Mouse (Mus musculus) CH12.LX (cell line): Measurements from ENCODE around the gene Irak4. TPM values are rescaled to one million over a fixed set of nuclear protein-coding genes. Genes with fewer than 3 reads are reported as not detected.

Experiments
- DNase-seq: peaks from one replicate; pipeline ENCODE4 v3.0.0-alpha.2; 2013; ENCODE audit errors: extremely low read depth
- H3K27ac ChIP-seq: 2 replicates; pipeline ENCODE4 v1.5.1; 2012; ENCODE audit warnings: low read depth, mild to moderate bottlenecking, control low read depth, moderate library complexity; ENCODE audit not compliant: insufficient read depth
- H3K27me3 ChIP-seq: replicated peaks from 2 replicates; pipeline ENCODE3; 2012; ENCODE audit warnings: inconsistent platforms
- H3K36me3 ChIP-seq, 2 experiments: replicated peaks in 1 of 2; 2 replicates each; pipeline versions ENCODE3 to v1.6.1; 2012; ENCODE audit warnings: inconsistent platforms in 1 of 2, low read length in 1 of 2, mild to moderate bottlenecking in 1 of 2, mixed read lengths in 1 of 2, moderate library complexity in 1 of 2; ENCODE audit not compliant: control insufficient read depth in 1 of 2, insufficient read depth in 1 of 2
- H3K4me1 ChIP-seq, 2 experiments: 2 replicates each; pipeline ENCODE4 v1.6.1; 2012; ENCODE audit warnings: inconsistent platforms in 1 of 2, moderate library complexity in 1 of 2; ENCODE audit not compliant: insufficient read depth in 2 of 2, control insufficient read depth in 1 of 2
- H3K4me2 ChIP-seq: 2 replicates; pipeline ENCODE4 v1.6.1; 2012; ENCODE audit warnings: low read depth, mild to moderate bottlenecking, control low read depth; ENCODE audit not compliant: poor library complexity, insufficient read depth, severe bottlenecking
- H3K4me3 ChIP-seq, 3 experiments: fragments of 150-350 bp in 1 of 3; sonication (generic) in 1 of 3; replicated peaks in 1 of 3; 2 replicates each; pipeline versions ENCODE3 to v1.5.1; 2011 to 2012; ENCODE audit warnings: low read depth in 2 of 3, low read length in 2 of 3, mild to moderate bottlenecking in 2 of 3, moderate library complexity in 2 of 3, control low read depth in 1 of 3, improper control_type of control experiment in 1 of 3, inconsistent platforms in 1 of 3, mixed read lengths in 1 of 3; ENCODE audit not compliant: poor library complexity in 1 of 3
- H3K79me2 ChIP-seq: replicated peaks from 2 replicates; pipeline ENCODE4 v1.6.1; 2012; ENCODE audit warnings: mild to moderate bottlenecking, moderate library complexity; ENCODE audit not compliant: control insufficient read depth, poor library complexity, insufficient read depth, severe bottlenecking; ENCODE audit errors: extremely low read depth
- H3K9ac ChIP-seq: 2 replicates; pipeline ENCODE4 v1.6.1; 2012; ENCODE audit warnings: low read depth, mild to moderate bottlenecking, control low read depth, moderate library complexity; ENCODE audit not compliant: insufficient read depth
- H3K9me3 ChIP-seq: replicated peaks from 2 replicates; pipeline ENCODE3; 2012; ENCODE audit warnings: low read length, inconsistent platforms, mixed read lengths
- BHLHE40 ChIP-seq: IDR thresholded peaks from 2 replicates; pipeline ENCODE4 v1.6.1; 2011; ENCODE audit warnings: mild to moderate bottlenecking, low read depth, low read length, improper control_type of control experiment
- CHD2 ChIP-seq: IDR thresholded peaks from 2 replicates; pipeline ENCODE4 v1.6.1; 2011; ENCODE audit warnings: low read length, improper control_type of control experiment
- E2F4 ChIP-seq: IDR thresholded peaks from 2 replicates; pipeline ENCODE4 v1.6.1; 2011; ENCODE audit warnings: low read depth, low read length, improper control_type of control experiment; ENCODE audit not compliant: insufficient replicate concordance
- ELF1 ChIP-seq: IDR thresholded peaks from 2 replicates; pipeline ENCODE4 v1.6.1; 2014; ENCODE audit warnings: low read depth, mild to moderate bottlenecking, inconsistent platforms, low read length, improper control_type of control experiment
- ETS1 ChIP-seq: conservative IDR thresholded peaks from 2 replicates; pipeline ENCODE4 v1.6.1; 2012; ENCODE audit warnings: low read depth, mild to moderate bottlenecking, inconsistent platforms, low read length, improper control_type of control experiment, moderate library complexity
- HCFC1 ChIP-seq: IDR thresholded peaks from 2 replicates; pipeline ENCODE4 v1.6.1; 2012; ENCODE audit warnings: low read depth, mild to moderate bottlenecking, inconsistent platforms, low read length, improper control_type of control experiment
- IRF4 ChIP-seq: IDR thresholded peaks from 2 replicates; pipeline ENCODE4 v1.6.1; 2014; ENCODE audit warnings: low read depth, mild to moderate bottlenecking, inconsistent platforms, low read length, improper control_type of control experiment
- JUN ChIP-seq: IDR thresholded peaks from 2 replicates; pipeline ENCODE4 v1.6.1; 2011; ENCODE audit warnings: low read depth, mild to moderate bottlenecking, low read length, improper control_type of control experiment, moderate library complexity; ENCODE audit not compliant: insufficient read depth
- KAT2A ChIP-seq: IDR thresholded peaks from 2 replicates; pipeline ENCODE4 v1.6.1; 2012; ENCODE audit warnings: low read length, improper control_type of control experiment, inconsistent platforms; ENCODE audit not compliant: insufficient replicate concordance
- MAFK ChIP-seq: IDR thresholded peaks from 2 replicates; pipeline ENCODE4 v1.6.1; 2011; ENCODE audit warnings: low read length, improper control_type of control experiment; ENCODE audit not compliant: insufficient replicate concordance
- MAZ ChIP-seq: IDR thresholded peaks from 2 replicates; pipeline ENCODE4 v1.6.1; 2012; ENCODE audit warnings: low read depth, mild to moderate bottlenecking, inconsistent platforms, low read length, improper control_type of control experiment, moderate library complexity
- MXI1 ChIP-seq: IDR thresholded peaks from 2 replicates; pipeline ENCODE4 v1.6.1; 2011; ENCODE audit warnings: mild to moderate bottlenecking, low read depth, low read length, improper control_type of control experiment
- MYC ChIP-seq: IDR thresholded peaks from 2 replicates; pipeline ENCODE4 v1.6.1; 2011; ENCODE audit warnings: low read depth, mild to moderate bottlenecking, improper control_type of control experiment, low read length
- NRF1 ChIP-seq: IDR thresholded peaks from 2 replicates; pipeline ENCODE4 v1.6.1; 2014; ENCODE audit warnings: low read depth, mild to moderate bottlenecking, inconsistent platforms, low read length, improper control_type of control experiment, moderate library complexity
- PAX5 ChIP-seq: IDR thresholded peaks from 2 replicates; pipeline ENCODE4 v1.6.1; 2012; ENCODE audit warnings: low read length, inconsistent platforms, mixed read lengths
- POLR2A ChIP-seq: IDR thresholded peaks from 2 replicates; pipeline ENCODE4 v1.6.1; 2011; ENCODE audit warnings: low read depth, mild to moderate bottlenecking, improper control_type of control experiment, low read length
- RCOR1 ChIP-seq: conservative IDR thresholded peaks from 2 replicates; pipeline ENCODE4 v1.6.1; 2012; ENCODE audit warnings: low read depth, mild to moderate bottlenecking, inconsistent platforms, low read length, improper control_type of control experiment
- SIN3A ChIP-seq: IDR thresholded peaks from 2 replicates; pipeline ENCODE4 v1.6.1; 2012; ENCODE audit warnings: low read length, improper control_type of control experiment, inconsistent platforms
- SMC3 ChIP-seq: IDR thresholded peaks from 2 replicates; pipeline ENCODE4 v1.6.1; 2011; ENCODE audit warnings: low read depth, low read length, improper control_type of control experiment
- TBP ChIP-seq: conservative IDR thresholded peaks from 2 replicates; pipeline ENCODE4 v1.6.1; 2011; ENCODE audit warnings: low read depth, low read length, improper control_type of control experiment
- TCF12 ChIP-seq: IDR thresholded peaks from 2 replicates; pipeline ENCODE4 v1.6.1; 2014; ENCODE audit warnings: low read depth, mild to moderate bottlenecking, inconsistent platforms, low read length, improper control_type of control experiment
- UBTF ChIP-seq: IDR thresholded peaks from 2 replicates; pipeline ENCODE4 v1.6.1; 2012; ENCODE audit warnings: low read depth, mild to moderate bottlenecking, inconsistent platforms, low read length, improper control_type of control experiment, moderate library complexity
- USF1 ChIP-seq: IDR thresholded peaks from 2 replicates; pipeline ENCODE4 v1.6.1; 2014; ENCODE audit warnings: low read depth, mild to moderate bottlenecking, inconsistent platforms, low read length, improper control_type of control experiment
- ZNF384 ChIP-seq: IDR thresholded peaks from 2 replicates; pipeline ENCODE4 v1.6.1; 2012; ENCODE audit warnings: low read depth, low read length, improper control_type of control experiment, inconsistent platforms
- dilution Hi-C: fragments of 300-500 bp; cut with MboI; formaldehyde crosslinking; loops from 2 replicates; pipeline ENCODE4 v1.14.3; 2020; ENCODE audit warnings: low sequenced_read_pairs; ENCODE audit not compliant: extremely low pct_unique_long_range_greater_than_20kb, extremely low pct_ligation_motif_present
- in situ Hi-C: fragments of 300-500 bp; cut with MboI; formaldehyde crosslinking; loops from 3 replicates; pipeline ENCODE4 v1.14.3; 2019; ENCODE audit warnings: low sequenced_read_pairs, low pct_ligation_motif_present, low pct_unique_long_range_greater_than_20kb, mixed read lengths
- polyA plus RNA-seq: library from polyadenylated mRNA; unstranded; fragments of >175 nt; gene quantifications from 2 replicates; pipeline ENCODE4 v1.2.1, GENCODE M21; 2012; ENCODE audit warnings: low read depth; ENCODE audit not compliant: insufficient read length
- total RNA-seq, 2 experiments: library from RNA; depleted of rRNA; stranded (reverse); fragments of 300-350 nt in 1 of 2; fragments of >200 nt in 1 of 2; gene quantifications; 2 replicates each; pipeline ENCODE4 v1.2.3; 2012 to 2014

Gene Irak4
- total and polyA plus RNA-seq, 3 experiments: 7.6 to 15.3 (median 14.4) TPM

DNA sequence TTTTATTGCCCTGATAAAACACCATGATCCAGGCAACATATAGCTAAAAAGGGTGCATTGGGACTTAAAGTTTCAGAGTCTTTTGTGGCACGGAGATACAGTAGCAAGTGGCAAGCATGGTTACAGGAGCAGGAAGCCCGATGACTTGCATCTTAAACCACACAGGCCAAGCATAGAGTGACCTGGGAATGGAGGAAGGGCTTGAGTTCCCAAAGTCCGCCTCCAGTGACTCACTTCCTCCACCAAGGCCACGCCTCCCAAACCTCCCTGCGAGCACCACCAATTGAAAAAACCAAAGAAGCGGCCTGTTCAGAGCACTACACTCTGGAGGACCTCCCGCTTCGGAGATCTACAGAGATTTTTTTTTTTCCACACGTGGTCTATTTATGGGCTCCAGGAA lies 22.4 kb downstream of the Irak4 start:
- Histone ChIP-seq H3K4me1 (peaks cover 0 to 19% of the 10 kb centered on the region in 2 experiments; a peak in 2 of 4 replicates), H3K4me2 (no peak overlapping the region), H3K9ac (no peak overlapping the region), H3K79me2 (no peaks in the 10 kb centered on the region), H3K4me3 (no peak overlapping the region), H3K27me3 (no peaks in the 10 kb centered on the region), H3K36me3 (peaks cover 13 to 65% of the 10 kb centered on the region in 2 experiments), H3K27ac (no peak overlapping the region), H3K9me3 (no peaks in the 10 kb centered on the region)
- dilution Hi-C loops: no loop called here
- in situ Hi-C loops: no loop called here
- no peak for DNase-seq
- TF ChIP-seq ELF1 (no peak), MXI1 (no peak), TBP (no peak), UBTF (no peak), MAFK (no peak), TCF12 (no peak), MAZ (no peak), E2F4 (no peak), JUN (no peak), USF1 (no peak), ETS1 (no peak), SMC3 (no peak), MYC (no peak), KAT2A (no peak)

DNA sequence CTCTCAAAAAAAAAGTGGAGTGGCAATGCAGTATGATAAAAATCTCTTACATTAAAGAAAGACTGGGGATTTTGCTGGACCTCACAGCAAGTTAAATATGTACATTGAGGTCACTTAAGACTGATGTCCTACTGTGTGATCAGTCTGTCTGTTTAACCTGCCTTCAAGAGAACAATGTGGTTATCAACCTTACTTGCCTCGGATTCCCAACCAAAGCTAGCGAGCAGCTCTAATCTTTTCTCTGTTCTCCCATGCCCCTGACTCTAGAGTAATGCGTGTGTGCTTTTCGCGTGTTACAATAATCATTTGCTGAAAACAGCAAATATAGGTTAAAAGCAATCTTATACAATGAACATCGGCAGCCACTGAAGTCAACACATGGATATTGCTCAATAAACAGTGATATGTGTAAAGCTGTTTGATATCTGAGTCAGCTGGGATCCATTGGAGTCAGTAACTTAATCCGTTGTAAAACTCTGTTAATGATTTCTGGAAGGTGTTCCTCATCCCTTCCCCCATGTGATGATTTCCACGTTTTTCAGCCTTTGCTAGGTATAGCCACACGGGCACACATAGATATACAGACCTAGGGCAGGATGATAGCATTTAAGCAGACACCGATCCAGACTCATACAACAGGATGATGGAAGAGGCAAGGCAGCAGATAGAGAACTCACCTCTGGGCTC lies 25.2 kb downstream of the Irak4 start:
- dilution Hi-C loops (no loop called here), in situ Hi-C loops (no loop called here)
- Histone ChIP-seq H3K36me3 (peaks cover 9 to 47% of the 10 kb centered on the region in 2 experiments), H3K27me3 (no peaks in the 10 kb centered on the region), H3K9me3 (no peaks in the 10 kb centered on the region), H3K4me2 (no peak overlapping the region), H3K9ac (no peak overlapping the region), H3K27ac (no peak overlapping the region), H3K4me3 (no peak overlapping the region), H3K79me2 (no peaks in the 10 kb centered on the region), H3K4me1 (peaks cover 0 to 18% of the 10 kb centered on the region in 2 experiments; a peak in 2 of 4 replicates)
- TF ChIP-seq CHD2: no peak
- no peak for TF ChIP-seq ETS1
- TF ChIP-seq JUN: no peak
- TF ChIP-seq MYC: no peak
- TF ChIP-seq ELF1: no peak
- TF ChIP-seq ZNF384: no peak
- no peak for TF ChIP-seq TBP
- TF ChIP-seq TCF12: no peak
- no peak for TF ChIP-seq IRF4
- TF ChIP-seq PAX5: no peak
- no peak for TF ChIP-seq RCOR1
- no peak for TF ChIP-seq MAFK
- no peak for TF ChIP-seq HCFC1
- no peak for TF ChIP-seq POLR2A
- TF ChIP-seq SIN3A: no peak
- TF ChIP-seq NRF1: no peak
- TF ChIP-seq USF1: no peak
- TF ChIP-seq BHLHE40: no peak
- TF ChIP-seq SMC3: no peak
- no peak for TF ChIP-seq UBTF
- DNase-seq: no peak
